Mouse (Mus musculus): ENCODE data around the gene March4.

Gene March4

GRCm38 (mm10) chr1:72536611-72537351 lies at the start of gene March4:
TSS of gene March4 (minus strand) at chr1:72536930.
- DNase-seq (ENCODE audit: low spot score in 2 of 2) = peak; percentile 40 to 81

- DNase-seq (ENCODE audit: low spot score in 2 of 2) = no peak
These were observed 49.5 kb upstream of the March4 start for GRCm38 (mm10) chr1:72585971-72586875.

- DNase-seq (ENCODE audit: low spot score in 2 of 2) = no peak
These were observed 47.2 kb upstream of the March4 start for GRCm38 (mm10) chr1:72583906-72584305.

GRCm38 (mm10) chr1:72582947-72583731 lies 46.4 kb upstream of the March4 start, which contains the start of gene Smarcal1:
TSS of gene Smarcal1 (plus strand) at chr1:72583251.
- peak; percentile 91 to 92 for DNase-seq (ENCODE audit: low spot score in 2 of 2)

GRCm38 (mm10) chr1:72578806-72579205 lies 42.1 kb upstream of the March4 start:
- no peak for DNase-seq (ENCODE audit: low spot score in 2 of 2)

GRCm38 (mm10) chr1:72578351-72578750 lies 41.6 kb upstream of the March4 start:
- no peak for DNase-seq (ENCODE audit: low spot score in 2 of 2)

GRCm38 (mm10) chr1:72577481-72577922 lies 40.8 kb upstream of the March4 start:
- no peak for DNase-seq (ENCODE audit: low spot score in 2 of 2)

- no peak for DNase-seq (ENCODE audit: low spot score in 2 of 2)
These were observed 38.4 kb upstream of the March4 start for GRCm38 (mm10) chr1:72575121-72575520.

- no peak for DNase-seq (ENCODE audit: low spot score in 2 of 2)
These were observed 37.9 kb upstream of the March4 start for GRCm38 (mm10) chr1:72574608-72575007.

- no peak for DNase-seq (ENCODE audit: low spot score in 2 of 2)
These were observed 37.3 kb upstream of the March4 start for GRCm38 (mm10) chr1:72574047-72574446.

- no peak for DNase-seq (ENCODE audit: low spot score in 2 of 2)
These were observed 32.0 kb upstream of the March4 start for GRCm38 (mm10) chr1:72568725-72569124.

GRCm38 (mm10) chr1:72567056-72567455 lies 30.3 kb upstream of the March4 start:
- DNase-seq (ENCODE audit: low spot score in 2 of 2) = no peak

GRCm38 (mm10) chr1:72564334-72564962 lies 27.7 kb upstream of the March4 start:
- no peak for DNase-seq (ENCODE audit: low spot score in 2 of 2)

- DNase-seq (ENCODE audit: low spot score in 2 of 2) = no peak
These were observed 21.9 kb upstream of the March4 start for GRCm38 (mm10) chr1:72558625-72559024.

- no peak for DNase-seq (ENCODE audit: low spot score in 2 of 2)
These were observed 19.7 kb upstream of the March4 start for GRCm38 (mm10) chr1:72556471-72556870.

GRCm38 (mm10) chr1:72550317-72550716 lies 13.6 kb upstream of the March4 start:
- no peak for DNase-seq (ENCODE audit: low spot score in 2 of 2)

- no peak for DNase-seq (ENCODE audit: low spot score in 2 of 2)
These were observed 1.5 kb upstream of the March4 start for GRCm38 (mm10) chr1:72538266-72538665.

- DNase-seq (ENCODE audit: low spot score in 2 of 2) = no peak
These were observed 782 bp downstream of the March4 start for GRCm38 (mm10) chr1:72535725-72536571.

- DNase-seq (ENCODE audit: low spot score in 2 of 2) = no peak
These were observed 3.3 kb downstream of the March4 start for GRCm38 (mm10) chr1:72533439-72533838.

GRCm38 (mm10) chr1:72532926-72533325 lies 3.8 kb downstream of the March4 start:
- DNase-seq (ENCODE audit: low spot score in 2 of 2) = no peak
